Mouse (Mus musculus): ENCODE measurements around the gene Cfap100. TPM values are rescaled to one million over a fixed set of nuclear protein-coding genes. Genes with fewer than 3 reads are reported as not detected.

The Cfap100 gene
- total and polyA plus RNA-seq, 3 experiments = 0.10 TPM; not detected in 2

DNA sequence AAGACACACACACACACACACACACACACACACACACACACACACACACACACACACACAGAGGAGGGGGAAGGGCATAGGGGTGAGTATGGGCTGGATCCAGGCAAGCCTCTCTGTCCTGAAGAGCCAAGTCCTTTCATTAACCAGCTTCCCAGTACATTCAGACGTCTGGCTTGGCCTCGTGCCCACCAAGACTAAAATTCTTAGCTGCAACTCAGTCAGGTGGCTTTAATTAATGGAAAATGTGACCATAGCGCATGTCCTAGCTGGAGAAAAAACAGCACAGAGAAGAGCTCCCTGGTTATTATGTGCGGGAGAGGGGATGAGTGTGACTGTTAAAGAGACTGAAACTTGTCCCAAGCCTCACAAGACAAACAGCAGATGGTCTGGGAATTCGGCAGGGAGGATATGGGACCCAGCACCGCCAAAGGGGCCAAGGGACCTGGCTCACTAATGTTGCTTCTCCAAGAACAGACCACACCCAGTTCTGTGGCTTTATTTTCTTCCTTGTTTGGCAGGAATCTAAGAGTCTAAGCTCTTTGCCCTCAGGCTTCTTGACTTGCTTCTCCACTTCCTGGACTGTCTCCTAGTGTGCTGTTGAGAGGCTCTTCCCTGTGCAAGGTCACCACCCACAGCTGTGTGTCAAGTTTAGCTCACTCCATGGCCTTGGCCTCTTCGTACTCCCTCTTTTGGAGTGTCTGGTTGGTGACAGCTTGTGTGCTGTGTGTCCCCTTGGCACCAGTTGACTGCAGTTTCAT, 68.4 kb downstream of the Cfap100 start:
- no peak overlapping the region for H3K4me2 ChIP-seq (ENCODE audit: insufficient read depth, low read depth, poor library complexity, severe bottlenecking)
- H3K9me3 ChIP-seq (replicated peaks; ENCODE audit: low read length) = no peaks in the 10 kb centered on the region
- H3K27ac ChIP-seq (ENCODE audit: insufficient read depth, low read depth) = no peak overlapping the region
- H3K79me2 ChIP-seq (replicated peaks; ENCODE audit: control insufficient read depth, extremely low read depth, insufficient read depth, poor library complexity, severe bottlenecking) = no peaks in the 10 kb centered on the region
- TF ChIP-seq BHLHE40 (IDR thresholded peaks at IDR 0.05; ENCODE audit: low read depth, low read length) = 0 out of 2 replicates have a peak, but pooled peaks have one; percentile 18
- TF ChIP-seq CHD1 (IDR thresholded peaks at IDR 0.05; ENCODE audit: low read depth, low read length) = no peak
- no peak for TF ChIP-seq JUND (conservative IDR thresholded peaks at IDR 0.05; ENCODE audit: low read depth, low read length)
- no peak for TF ChIP-seq POLR2AphosphoS2 (IDR thresholded peaks at IDR 0.05; ENCODE audit: low read depth, low read length)
- no peaks in the 10 kb centered on the region for H3K36me3 ChIP-seq (replicated peaks in 1 of 2; ENCODE audit: control insufficient read depth in 1 of 2, insufficient read depth in 1 of 2, low read length in 1 of 2)
- H3K4me3 ChIP-seq (replicated peaks in 1 of 3; ENCODE audit: low read depth in 2 of 3, low read length in 2 of 3, poor library complexity in 1 of 3) = no peak overlapping the region
- H3K4me1 ChIP-seq (ENCODE audit: control insufficient read depth in 1 of 2, insufficient read depth in 2 of 2) = peaks cover 0 to 4% of the 10 kb centered on the region in 2 experiments; a peak in 1 of 4 replicates
- no peak overlapping the region for H3K9ac ChIP-seq (ENCODE audit: insufficient read depth, low read depth)
- in situ Hi-C loops (cut with MboI; ENCODE audit: low pct_ligation_motif_present, low pct_unique_long_range_greater_than_20kb, low sequenced_read_pairs) (no loop called here), dilution Hi-C loops (cut with MboI; ENCODE audit: extremely low pct_ligation_motif_present, extremely low pct_unique_long_range_greater_than_20kb, low sequenced_read_pairs) (no loop called here)
- H3K27me3 ChIP-seq (replicated peaks) = peaks cover 50% of the 10 kb centered on the region
- DNase-seq (ENCODE audit: extremely low read depth) = no peak

DNA sequence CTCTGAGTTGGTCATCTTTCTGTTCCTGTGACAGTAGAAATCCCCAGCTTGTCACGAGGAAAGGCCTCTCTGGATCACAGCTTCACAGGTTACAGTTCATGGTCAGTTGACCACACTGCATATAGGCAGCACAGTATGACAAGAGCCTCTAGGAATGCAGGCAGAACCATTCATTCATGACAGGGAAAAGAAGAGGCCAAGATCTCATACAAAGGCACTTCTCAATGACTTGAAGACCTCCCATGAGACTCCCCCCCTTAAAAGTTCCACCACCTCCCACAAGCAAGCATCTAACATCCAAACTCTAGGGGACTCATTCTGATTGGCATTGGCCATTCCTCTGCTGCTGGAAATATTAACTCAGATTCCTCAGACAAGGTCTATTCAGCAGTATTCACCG, 69.2 kb downstream of the Cfap100 start:
- Histone ChIP-seq H3K27me3 (replicated peaks) (peaks cover 56% of the 10 kb centered on the region), H3K79me2 (replicated peaks; ENCODE audit: control insufficient read depth, extremely low read depth, insufficient read depth, poor library complexity, severe bottlenecking) (no peaks in the 10 kb centered on the region), H3K4me2 (ENCODE audit: insufficient read depth, low read depth, poor library complexity, severe bottlenecking) (no peak overlapping the region), H3K4me3 (replicated peaks in 1 of 3; ENCODE audit: low read depth in 2 of 3, low read length in 2 of 3, poor library complexity in 1 of 3) (no peak overlapping the region), H3K27ac (ENCODE audit: insufficient read depth, low read depth) (no peak overlapping the region), H3K9ac (ENCODE audit: insufficient read depth, low read depth) (no peak overlapping the region), H3K9me3 (replicated peaks; ENCODE audit: low read length) (no peaks in the 10 kb centered on the region), H3K36me3 (replicated peaks in 1 of 2; ENCODE audit: control insufficient read depth in 1 of 2, insufficient read depth in 1 of 2, low read length in 1 of 2) (no peaks in the 10 kb centered on the region), H3K4me1 (ENCODE audit: control insufficient read depth in 1 of 2, insufficient read depth in 2 of 2) (peaks cover 0 to 4% of the 10 kb centered on the region in 2 experiments; a peak in 1 of 4 replicates)
- in situ Hi-C loops (cut with MboI; ENCODE audit: low pct_ligation_motif_present, low pct_unique_long_range_greater_than_20kb, low sequenced_read_pairs) = no loop called here
- dilution Hi-C loops (cut with MboI; ENCODE audit: extremely low pct_ligation_motif_present, extremely low pct_unique_long_range_greater_than_20kb, low sequenced_read_pairs) = no loop called here
- no peak for TF ChIP-seq EP300 (IDR thresholded peaks at IDR 0.05; ENCODE audit: low read length)
- TF ChIP-seq CHD2 (IDR thresholded peaks at IDR 0.05; ENCODE audit: low read length) = no peak
- no peak for TF ChIP-seq UBTF (IDR thresholded peaks at IDR 0.05; ENCODE audit: low read depth, low read length)
- no peak for TF ChIP-seq ZMIZ1 (IDR thresholded peaks at IDR 0.05; ENCODE audit: low read depth, low read length)
- no peak for TF ChIP-seq BHLHE40 (IDR thresholded peaks at IDR 0.05; ENCODE audit: low read depth, low read length)
- no peak for DNase-seq (ENCODE audit: extremely low read depth)

DNA sequence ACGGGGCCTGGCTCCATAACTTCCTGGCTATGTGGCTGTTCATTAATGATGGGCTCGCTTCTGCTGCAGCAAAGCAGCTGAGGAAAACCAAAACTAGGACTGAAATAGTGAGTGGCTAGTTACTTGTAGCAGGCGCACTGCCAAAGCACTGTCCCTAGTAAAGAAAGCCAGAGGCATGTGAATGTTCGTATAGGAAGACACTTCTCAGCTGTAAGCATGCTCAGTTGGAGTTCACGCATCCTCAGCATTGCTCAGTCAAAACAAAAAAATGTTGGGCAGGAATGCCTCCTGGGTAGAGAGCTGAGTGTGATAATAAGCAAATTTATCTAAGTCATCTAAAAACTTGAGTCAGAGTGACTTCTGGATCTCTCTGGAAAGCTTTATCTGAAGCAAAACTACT, 70.5 kb downstream of the Cfap100 start:
- Histone ChIP-seq H3K27me3 (replicated peaks) (peaks cover 65% of the 10 kb centered on the region), H3K4me1 (ENCODE audit: control insufficient read depth in 1 of 2, insufficient read depth in 2 of 2) (peaks cover 0 to 4% of the 10 kb centered on the region in 2 experiments; a peak in 1 of 4 replicates), H3K79me2 (replicated peaks; ENCODE audit: control insufficient read depth, extremely low read depth, insufficient read depth, poor library complexity, severe bottlenecking) (no peaks in the 10 kb centered on the region), H3K9ac (ENCODE audit: insufficient read depth, low read depth) (no peak overlapping the region), H3K4me3 (replicated peaks in 1 of 3; ENCODE audit: low read depth in 2 of 3, low read length in 2 of 3, poor library complexity in 1 of 3) (no peak overlapping the region), H3K9me3 (replicated peaks; ENCODE audit: low read length) (no peaks in the 10 kb centered on the region), H3K27ac (ENCODE audit: insufficient read depth, low read depth) (no peak overlapping the region), H3K4me2 (ENCODE audit: insufficient read depth, low read depth, poor library complexity, severe bottlenecking) (no peak overlapping the region), H3K36me3 (replicated peaks in 1 of 2; ENCODE audit: control insufficient read depth in 1 of 2, insufficient read depth in 1 of 2, low read length in 1 of 2) (no peaks in the 10 kb centered on the region)
- dilution Hi-C loops (cut with MboI; ENCODE audit: extremely low pct_ligation_motif_present, extremely low pct_unique_long_range_greater_than_20kb, low sequenced_read_pairs) = no loop called here
- in situ Hi-C loops (cut with MboI; ENCODE audit: low pct_ligation_motif_present, low pct_unique_long_range_greater_than_20kb, low sequenced_read_pairs) = no loop called here
- no peak for TF ChIP-seq TCF12 (IDR thresholded peaks at IDR 0.05; ENCODE audit: low read depth, low read length)
- no peak for TF ChIP-seq NRF1 (IDR thresholded peaks at IDR 0.05; ENCODE audit: low read depth, low read length)
- TF ChIP-seq HCFC1 (IDR thresholded peaks at IDR 0.05; ENCODE audit: low read depth, low read length) = no peak
- no peak for TF ChIP-seq ZMIZ1 (IDR thresholded peaks at IDR 0.05; ENCODE audit: low read depth, low read length)
- DNase-seq (ENCODE audit: extremely low read depth) = no peak

Other genes with a start within 250 kb of the Cfap100 start
- gene V1ra8, start 226.0 kb downstream of the Cfap100 start, total RNA-seq (2012; rRNA removed) = not detected in 2 replicates
- gene V1ra8, start 226.0 kb downstream of the Cfap100 start, total RNA-seq (2014; rRNA removed) = not detected in 2 replicates
- not detected in 2 replicates for gene V1ra8, start 226.0 kb downstream of the Cfap100 start, polyA plus RNA-seq (2012; ENCODE audit: insufficient read length, low read depth)
- gene Vmn1r53, start 204.4 kb downstream of the Cfap100 start, total RNA-seq (2012; rRNA removed) = not detected in 2 replicates
- not detected in 2 replicates for gene Vmn1r53, start 204.4 kb downstream of the Cfap100 start, total RNA-seq (2014; rRNA removed)
- gene Vmn1r53, start 204.4 kb downstream of the Cfap100 start, polyA plus RNA-seq (2012; ENCODE audit: insufficient read length, low read depth) = not detected in 2 replicates
- gene Vmn1r54, start 182.5 kb downstream of the Cfap100 start, total RNA-seq (2012; rRNA removed) = not detected in 2 replicates
- gene Vmn1r54, start 182.5 kb downstream of the Cfap100 start, total RNA-seq (2014; rRNA removed) = not detected in 2 replicates
- gene Vmn1r54, start 182.5 kb downstream of the Cfap100 start, polyA plus RNA-seq (2012; ENCODE audit: insufficient read length, low read depth) = not detected in 2 replicates
- gene BC048671, start 127.6 kb downstream of the Cfap100 start, total RNA-seq (2012; rRNA removed) = not detected in 2 replicates
- gene BC048671, start 127.6 kb downstream of the Cfap100 start, total RNA-seq (2014; rRNA removed) = not detected in 2 replicates
- gene BC048671, start 127.6 kb downstream of the Cfap100 start, polyA plus RNA-seq (2012; ENCODE audit: insufficient read length, low read depth) = not detected in 2 replicates
- gene Chst13, start 103.6 kb downstream of the Cfap100 start, total RNA-seq (2012; rRNA removed) = 0.08 and 0.13 TPM in 2 replicates
- gene Chst13, start 103.6 kb downstream of the Cfap100 start, total RNA-seq (2014; rRNA removed) = not detected in 2 replicates
- not detected in 2 replicates for gene Chst13, start 103.6 kb downstream of the Cfap100 start, polyA plus RNA-seq (2012; ENCODE audit: insufficient read length, low read depth)
- gene Uroc1, start 95.5 kb downstream of the Cfap100 start, total RNA-seq (2012; rRNA removed) = not detected in 2 replicates
- gene Uroc1, start 95.5 kb downstream of the Cfap100 start, total RNA-seq (2014; rRNA removed) = not detected in 2 replicates
- gene Uroc1, start 95.5 kb downstream of the Cfap100 start, polyA plus RNA-seq (2012; ENCODE audit: insufficient read length, low read depth) = not detected in 2 replicates
- 6.9 and 8.3 TPM in 2 replicates for gene Zxdc, start 59.3 kb downstream of the Cfap100 start, total RNA-seq (2012; rRNA removed)
- 4.3 and 4.7 TPM in 2 replicates for gene Zxdc, start 59.3 kb downstream of the Cfap100 start, total RNA-seq (2014; rRNA removed)
- 5.2 and 5.4 TPM in 2 replicates for gene Zxdc, start 59.3 kb downstream of the Cfap100 start, polyA plus RNA-seq (2012; ENCODE audit: insufficient read length, low read depth)
- not detected in 2 replicates for gene Klf15, start 33.8 kb upstream of the Cfap100 start, total RNA-seq (2012; rRNA removed)
- not detected in 2 replicates for gene Klf15, start 33.8 kb upstream of the Cfap100 start, total RNA-seq (2014; rRNA removed)
- not detected in 2 replicates for gene Klf15, start 33.8 kb upstream of the Cfap100 start, polyA plus RNA-seq (2012; ENCODE audit: insufficient read length, low read depth)
- 0.08 and 0.13 TPM in 2 replicates for gene Aldh1l1, start 57.6 kb upstream of the Cfap100 start, total RNA-seq (2012; rRNA removed)
- gene Aldh1l1, start 57.6 kb upstream of the Cfap100 start, total RNA-seq (2014; rRNA removed) = 0.07 and 0.11 TPM in 2 replicates
- not detected in 2 replicates for gene Aldh1l1, start 57.6 kb upstream of the Cfap100 start, polyA plus RNA-seq (2012; ENCODE audit: insufficient read length, low read depth)
- gene Slc41a3, start 175.9 kb upstream of the Cfap100 start, total RNA-seq (2012; rRNA removed) = 0.55 and 0.59 TPM in 2 replicates
- 0.15 TPM in 1 of 2 replicates, not detected in the other for gene Slc41a3, start 175.9 kb upstream of the Cfap100 start, total RNA-seq (2014; rRNA removed)
- gene Slc41a3, start 175.9 kb upstream of the Cfap100 start, polyA plus RNA-seq (2012; ENCODE audit: insufficient read length, low read depth) = 0.10 TPM in 1 of 2 replicates, not detected in the other

All from CH12.LX (cell line).